Mouse (Mus musculus) brain, embryonic 14.5 days (tissue): Measurements from ENCODE around the gene Kcnrg. TPM values are rescaled to one million over a fixed set of nuclear protein-coding genes. Genes with fewer than 3 reads are reported as not detected.
"Not testable (repeated sequence)": the region's sequence is repeated elsewhere in the genome, so short reads cannot be mapped to it uniquely, and the experiment has no call there.

ENCODE experiments used
- DNase-seq: peaks from one replicate; pipeline ENCODE4 v3.0.0-alpha.2; 2011; ENCODE audit warnings: low read depth
- CTCF ChIP-seq: fragments of 200-500 bp; IDR thresholded peaks from 2 replicates; pipeline ENCODE4 v1.5.1; 2012; ENCODE audit warnings: inconsistent platforms, mild to moderate bottlenecking, moderate library complexity, borderline replicate concordance; ENCODE audit not compliant: insufficient read depth, insufficient read length; ENCODE audit errors: extremely low read depth
- POLR2A ChIP-seq: fragments of 200-500 bp; IDR thresholded peaks from 2 replicates; pipeline ENCODE4 v1.6.1; 2012; ENCODE audit warnings: mild to moderate bottlenecking, inconsistent platforms, borderline replicate concordance; ENCODE audit not compliant: poor library complexity, insufficient read depth, insufficient read length, severe bottlenecking; ENCODE audit errors: extremely low read depth
- polyA plus RNA-seq: library from polyadenylated mRNA; depleted of rRNA; stranded (reverse); fragments of >200 nt; gene quantifications from 2 replicates; pipeline ENCODE4 v1.2.3, GENCODE M21; 2012; rRNA removed

The Kcnrg gene
- polyA plus RNA-seq: 2.1 and 2.6 TPM in 2 replicates

DNA sequence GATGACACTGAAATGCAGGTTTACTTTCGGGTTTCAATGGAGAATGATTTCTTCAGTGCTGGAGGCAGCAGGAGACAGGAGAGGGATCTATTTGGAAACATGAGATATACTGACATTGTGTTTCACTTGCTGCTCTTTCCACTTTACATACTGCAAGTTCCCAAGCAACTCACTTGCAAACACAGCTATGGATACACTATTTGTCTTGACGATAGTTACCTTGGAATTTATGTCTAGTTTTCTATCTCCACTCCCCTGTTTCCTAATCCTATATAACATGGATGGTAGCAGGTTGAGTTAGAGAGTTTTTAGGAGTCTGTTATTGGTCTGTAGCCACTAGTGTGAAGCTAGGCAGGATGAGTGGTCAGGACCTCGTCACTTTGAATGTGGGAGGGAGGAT is at the start of gene Kcnrg:
Gene Kcnrg (plus strand): TSS at position 301 of the 400 bp plus-strand sequence.
- TF ChIP-seq POLR2A (no peak), CTCF (no peak)
- no peak for DNase-seq

DNA sequence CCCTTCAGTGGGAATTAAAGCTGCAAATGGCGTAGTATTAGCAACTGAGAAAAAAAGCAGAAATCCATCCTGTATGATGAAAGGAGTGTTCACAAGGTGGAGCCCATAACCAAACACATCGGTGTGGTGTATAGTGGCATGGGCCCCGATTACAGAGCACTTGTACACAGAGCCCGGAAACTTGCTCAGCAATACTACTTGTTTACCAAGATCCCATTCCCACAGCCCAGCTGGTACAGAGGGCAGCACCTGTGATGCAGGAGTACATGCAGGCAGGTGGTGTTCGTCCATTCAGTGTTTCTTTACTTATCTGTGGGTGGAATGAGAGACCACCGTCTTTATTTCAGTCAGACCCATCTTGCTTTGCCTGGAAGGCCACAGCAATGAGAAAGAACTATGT is 48.4 kb upstream of the Kcnrg start:
- DNase-seq: no peak
- no peak for TF ChIP-seq POLR2A
- TF ChIP-seq CTCF: no peak

DNA sequence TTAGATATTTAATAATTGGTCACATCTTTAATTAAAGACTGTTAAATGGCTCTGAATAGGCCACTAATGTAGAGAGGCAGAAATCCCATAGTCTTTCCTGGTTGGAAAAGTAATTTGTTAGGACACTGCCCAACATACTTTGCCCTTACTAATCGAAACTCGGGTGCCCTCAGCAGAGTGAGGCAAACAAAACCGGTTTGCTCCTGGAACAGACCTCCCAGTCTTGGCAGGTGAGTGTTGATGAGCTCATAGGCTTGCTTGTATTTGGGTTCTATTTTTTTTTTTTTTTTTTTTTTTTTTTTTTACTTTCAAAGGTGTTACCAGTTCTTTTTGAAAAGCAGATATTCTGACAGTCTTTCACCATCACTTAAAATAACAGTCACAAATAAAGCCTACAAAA is 47.4 kb upstream of the Kcnrg start:
- no peak for DNase-seq
- TF ChIP-seq CTCF: no peak
- no peak for TF ChIP-seq POLR2A

DNA sequence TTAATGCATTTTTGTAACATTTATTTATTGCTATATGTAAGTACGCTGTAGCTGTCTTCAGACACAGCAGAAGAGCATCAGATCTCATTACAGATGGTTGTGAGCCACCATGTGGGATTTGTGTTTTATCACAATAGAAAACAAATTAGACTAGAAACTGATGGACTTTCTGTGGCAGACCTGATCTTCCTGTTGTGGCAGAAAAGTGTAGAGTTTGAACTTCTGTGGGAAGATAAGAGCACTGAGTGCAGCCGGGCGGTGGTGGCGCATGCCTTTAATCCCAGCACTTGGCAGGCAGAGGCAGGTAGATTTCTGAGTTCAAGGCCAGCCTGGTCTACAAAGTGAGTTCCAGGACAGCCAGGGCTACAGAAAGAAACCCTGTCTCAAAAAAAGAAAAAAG is 41.0 kb upstream of the Kcnrg start:
- DNase-seq: not testable (repeated sequence)

DNA sequence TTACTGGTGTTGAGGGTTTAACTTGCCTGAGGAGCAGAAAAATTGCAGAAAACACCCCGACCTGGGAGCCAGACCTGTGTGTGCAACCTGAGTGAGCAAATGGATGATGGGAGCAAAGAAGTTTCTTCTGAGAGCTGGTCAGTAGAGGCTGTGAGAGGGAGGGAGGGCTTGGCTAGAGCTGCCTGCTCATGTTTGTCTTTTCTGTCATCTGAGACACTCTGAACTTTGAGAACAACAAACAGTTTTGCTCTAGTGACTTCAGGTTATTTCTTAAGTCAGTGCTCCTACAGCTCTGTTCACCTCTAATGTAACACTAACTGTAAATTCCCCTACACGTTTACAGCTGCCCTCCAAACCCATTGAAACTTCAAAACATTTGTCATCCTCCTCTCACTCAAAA is 37.9 kb upstream of the Kcnrg start:
- no peak for DNase-seq
- TF ChIP-seq POLR2A: no peak
- TF ChIP-seq CTCF: no peak

DNA sequence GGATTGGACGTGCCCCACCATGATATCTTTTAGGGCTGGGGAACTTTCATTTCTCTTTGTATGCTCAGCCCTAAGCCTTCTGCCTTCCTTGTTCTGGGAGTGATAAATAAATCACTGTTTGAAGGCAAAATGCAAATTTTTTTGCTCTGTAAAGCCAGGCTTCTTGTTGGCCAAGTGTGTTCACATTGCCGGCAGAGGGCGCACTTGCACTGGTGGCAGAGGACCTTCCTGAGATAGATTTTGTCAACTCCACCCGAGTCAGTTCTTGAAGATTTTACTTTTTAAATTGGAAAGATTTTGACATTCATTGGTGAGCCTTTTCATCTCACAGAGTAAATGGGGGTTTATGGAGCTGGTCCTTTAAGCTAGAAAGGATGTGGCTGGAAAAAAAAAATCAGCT is 35.9 kb upstream of the Kcnrg start:
- peak; percentile 92 for DNase-seq
- TF ChIP-seq CTCF (peak; percentile 87), POLR2A (no peak)

DNA sequence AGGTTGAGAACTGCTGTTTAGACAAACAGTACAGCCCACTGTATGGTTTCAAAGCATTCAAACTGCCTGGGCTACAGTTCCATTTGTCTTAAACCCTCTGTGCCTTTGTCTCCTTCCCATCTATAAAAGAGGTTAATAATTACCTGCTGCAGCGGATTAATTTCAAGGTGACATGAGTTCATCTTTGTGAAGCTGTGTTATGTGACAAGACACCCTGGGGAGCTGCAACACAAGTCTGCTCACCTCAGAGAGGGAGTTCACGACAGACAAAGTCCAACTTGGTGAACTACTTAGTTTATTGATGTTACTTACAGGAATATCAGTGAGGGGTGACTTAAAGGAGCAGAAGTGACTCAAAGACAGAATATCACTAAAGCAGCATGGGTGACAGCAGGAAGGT is 35.1 kb upstream of the Kcnrg start:
- TF ChIP-seq CTCF (no peak), POLR2A (no peak)
- DNase-seq: no peak

DNA sequence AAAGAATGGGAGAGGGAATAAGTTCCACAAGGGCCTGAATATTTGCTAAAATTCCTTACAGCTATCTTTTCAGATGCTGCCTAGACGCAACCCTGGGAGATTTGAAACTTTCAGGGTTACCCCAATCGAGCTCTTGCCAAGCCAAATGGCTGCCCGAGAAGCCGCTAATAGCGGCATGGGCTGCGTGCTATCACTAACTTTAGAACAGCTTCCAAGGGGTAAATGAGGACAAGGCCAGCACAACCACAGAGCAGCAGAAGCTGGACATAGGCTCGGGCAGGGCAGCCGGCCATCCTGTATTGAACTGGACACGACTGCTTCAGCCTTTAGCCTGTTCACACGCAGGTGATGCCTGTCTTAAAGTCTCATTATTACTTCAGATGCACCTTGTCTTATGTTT is 32.2 kb upstream of the Kcnrg start:
- TF ChIP-seq POLR2A: no peak
- no peak for TF ChIP-seq CTCF
- DNase-seq: no peak

DNA sequence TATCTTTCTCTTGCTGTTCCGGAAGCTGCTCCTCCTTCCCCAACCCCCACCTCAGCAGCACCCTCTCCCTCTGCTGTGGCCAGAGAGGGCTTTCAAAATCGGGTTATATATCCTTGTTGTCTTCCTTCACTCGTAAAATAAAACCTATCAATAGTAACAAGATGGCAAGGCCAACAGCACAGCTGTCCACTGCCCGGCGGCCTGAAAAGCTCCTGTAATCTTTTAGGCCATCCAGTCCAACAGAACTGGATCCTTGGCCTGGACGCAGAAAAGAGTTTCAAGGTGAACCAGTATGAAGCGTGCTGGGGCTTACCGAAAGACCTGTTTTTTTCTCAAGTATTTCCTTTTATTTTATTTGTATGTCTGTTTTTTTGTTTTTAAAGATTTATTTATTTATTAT is 31.3 kb upstream of the Kcnrg start:
- DNase-seq: no peak
- TF ChIP-seq CTCF (no peak), POLR2A (no peak)

DNA sequence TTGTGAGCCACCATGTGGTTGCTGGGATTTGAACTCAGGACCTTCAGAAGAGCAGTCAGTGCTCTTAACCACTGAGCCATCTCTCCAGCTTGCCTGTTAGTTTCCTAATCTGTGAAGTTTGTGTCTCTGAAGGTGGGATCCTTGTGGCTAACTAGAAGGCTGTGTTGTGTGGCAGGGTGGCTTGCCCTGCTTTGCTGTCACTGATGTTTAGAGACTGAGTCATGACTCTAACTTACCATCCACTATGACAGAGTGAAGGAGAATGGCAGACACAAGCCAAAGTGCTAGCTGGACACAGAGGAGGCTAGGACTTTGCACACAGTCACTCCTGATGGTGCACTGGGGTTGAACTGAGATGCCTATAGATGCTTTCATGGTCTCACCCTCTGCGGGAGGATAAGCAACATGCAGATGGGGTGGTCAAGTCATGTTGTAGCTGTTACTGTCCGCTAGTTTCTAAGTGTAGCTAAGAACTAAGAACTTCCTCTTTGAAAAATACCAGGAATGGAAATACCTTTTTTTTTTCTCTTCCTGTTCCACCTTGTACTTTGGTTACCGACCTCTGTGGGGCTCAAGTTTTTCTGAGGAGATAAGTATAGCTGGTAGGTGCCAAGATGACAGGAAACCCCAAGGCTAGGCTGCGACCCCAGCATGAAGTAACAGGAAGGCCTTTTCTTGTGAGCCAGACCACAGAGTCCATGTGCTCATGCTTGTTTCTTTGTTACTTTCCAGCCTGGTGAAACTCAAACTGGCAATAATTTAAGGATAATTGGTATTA is 17.8 kb upstream of the Kcnrg start:
- no peak for DNase-seq
- TF ChIP-seq CTCF (no peak), POLR2A (no peak)

DNA sequence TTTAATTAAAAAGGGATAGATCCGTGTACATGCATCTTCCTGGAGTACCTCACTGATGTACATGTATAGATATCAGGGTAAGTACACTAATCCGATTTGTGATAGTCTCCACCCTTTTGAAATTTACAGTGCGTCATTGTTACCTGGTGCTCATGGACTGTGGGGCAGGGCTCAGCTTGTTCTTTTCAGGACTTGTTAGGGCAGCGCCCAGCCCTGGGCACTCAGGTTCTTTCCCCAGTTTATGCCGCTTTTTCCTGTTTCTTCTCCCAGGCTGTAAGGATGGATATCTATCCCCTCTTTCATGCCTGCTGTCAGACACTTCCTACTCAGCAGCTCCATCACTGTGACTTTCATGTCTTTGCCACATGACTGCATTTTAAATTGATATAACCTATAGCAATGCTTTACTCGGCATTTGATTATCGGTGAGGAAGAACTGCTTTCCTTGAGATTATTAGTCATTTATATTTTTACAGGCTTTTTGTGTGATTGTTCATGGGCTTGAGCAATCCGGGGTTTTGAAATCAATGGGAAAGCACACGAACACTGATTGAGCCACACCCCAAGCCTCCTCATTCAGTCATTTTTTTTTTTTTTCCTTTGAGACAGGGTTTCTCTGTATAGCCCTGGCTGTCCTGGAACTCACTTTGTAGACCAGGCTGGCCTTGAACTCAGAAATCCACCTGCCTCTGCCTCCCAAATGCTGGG is 10.4 kb upstream of the Kcnrg start:
- TF ChIP-seq POLR2A: no peak
- TF ChIP-seq CTCF: no peak
- DNase-seq: no peak

DNA sequence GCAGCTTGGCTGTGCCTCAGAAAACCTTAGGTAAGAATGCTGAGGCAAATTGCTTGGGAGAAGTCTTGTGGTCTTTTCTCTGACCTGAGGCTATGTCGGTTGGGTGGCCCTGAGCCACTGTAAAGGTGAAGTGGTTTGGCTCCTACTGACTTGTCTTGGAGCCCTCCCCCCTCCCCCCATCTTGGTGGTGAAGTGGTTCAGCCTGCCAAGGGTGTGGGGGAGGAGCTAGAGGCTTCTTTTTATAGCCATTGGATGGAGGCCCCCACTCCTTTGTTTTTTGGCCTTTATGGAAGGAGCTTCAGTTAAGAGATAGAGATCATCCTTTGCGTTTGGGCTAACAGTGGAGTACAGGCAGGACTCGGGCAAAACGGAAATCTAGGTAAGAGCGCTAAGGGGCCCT is 9.3 kb upstream of the Kcnrg start, which contains the start of gene Trim13:
Gene Trim13 (plus strand): TSS at position 280 of the 400 bp plus-strand sequence.
- DNase-seq: no peak
- no peak for TF ChIP-seq POLR2A
- no peak for TF ChIP-seq CTCF

DNA sequence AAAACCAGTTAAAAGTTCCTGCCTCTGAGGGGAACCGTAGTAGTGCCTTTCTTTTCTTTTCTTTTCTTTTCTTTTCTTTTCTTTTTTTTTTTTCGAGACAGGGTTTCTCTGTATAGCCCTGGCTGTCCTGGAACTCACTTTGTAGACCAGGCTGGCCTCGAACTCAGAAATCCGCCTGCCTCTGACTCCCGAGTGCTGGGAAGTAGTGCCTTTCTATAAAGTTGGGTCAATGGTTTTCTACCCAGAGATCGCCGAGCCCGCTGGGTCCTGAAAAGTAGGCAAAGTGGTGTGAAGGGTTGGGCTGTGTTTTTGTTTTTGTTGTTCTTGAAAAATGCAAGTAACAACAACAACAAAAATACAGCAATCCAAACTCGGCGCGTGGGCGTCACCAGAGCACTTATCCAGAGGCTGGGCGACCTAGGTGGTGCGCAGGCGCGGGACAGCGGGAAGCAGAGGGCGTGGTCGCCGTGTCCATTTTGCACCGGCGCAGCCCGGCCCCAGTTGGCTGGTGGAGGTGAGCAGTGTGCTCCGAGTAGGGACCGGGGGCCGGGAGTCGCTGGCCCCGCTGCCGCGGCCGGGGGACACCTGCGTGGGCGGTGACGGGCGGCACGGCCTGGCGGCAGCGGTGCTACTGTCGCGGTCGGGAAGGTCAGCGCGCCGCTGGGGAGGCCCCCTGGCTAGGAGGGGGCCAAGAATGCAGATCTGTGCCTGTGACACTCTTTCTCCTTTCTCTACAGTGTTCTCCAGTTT is 8.0 kb upstream of the Kcnrg start:
- peak; percentile 93 for DNase-seq
- no peak for TF ChIP-seq CTCF
- TF ChIP-seq POLR2A: peak; percentile 88
